ENCODE assay signal across 8 mouse cellular contexts in the genomic region with DNA sequence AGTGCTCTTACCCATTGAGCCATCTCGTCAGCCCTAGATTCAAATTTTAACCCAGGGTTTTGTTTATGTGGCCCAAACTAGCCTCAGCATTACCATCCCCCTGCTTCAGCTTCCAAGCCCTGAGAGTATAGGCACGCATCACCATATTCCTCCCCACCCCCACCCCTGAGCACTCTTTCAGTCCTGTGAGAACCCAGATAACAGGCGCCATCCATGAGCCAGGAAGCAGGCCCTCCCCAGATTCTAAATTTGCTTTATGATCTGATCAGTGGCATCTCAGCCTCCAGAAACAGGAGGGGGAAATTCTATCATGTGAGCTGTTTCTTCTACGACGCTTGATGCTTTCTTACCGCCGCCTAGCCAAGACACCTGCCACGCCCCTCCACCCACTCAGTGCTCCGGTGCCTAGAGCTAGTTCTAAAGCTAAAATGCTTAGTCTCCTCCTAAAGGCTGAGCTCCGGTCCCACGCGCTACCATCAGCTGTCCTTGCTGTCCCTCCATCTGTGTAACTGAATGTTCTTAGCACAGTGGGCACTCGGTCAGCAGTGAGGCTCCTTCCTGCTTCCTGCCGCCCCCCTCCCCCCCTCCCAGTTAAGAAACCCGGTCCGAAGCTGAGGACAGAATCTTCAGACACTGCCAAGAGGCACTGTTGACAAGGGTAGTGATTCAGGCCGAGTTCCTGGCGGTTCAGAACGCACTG. TPM values are rescaled to one million over a fixed set of nuclear protein-coding genes. Genes with fewer than 3 reads are reported as not detected.
A peak's percentile ranks its signal among the peaks of the same experiment; 100 is the strongest.
DNase-seq lines count a peak whose midpoint lies in the region; ATAC-seq and TF ChIP-seq lines count a peak whose summit lies in the region.

No protein-coding gene starts in this region.

- 0 out of 2 replicates have a peak overlapping the region, but pooled peaks have one; percentile 7 for H3K9ac ChIP-seq in intestine, postnatal 0 days (ENCODE audit: low read depth, low read length)
- H3K9ac ChIP-seq in limb, embryonic 14.5 days (ENCODE audit: low read depth, low read length, severe bottlenecking) = no peak overlapping the region
- peak overlapping the region; percentile 36; the same call in 1 of the 2 replicates for H3K9ac ChIP-seq in midbrain, embryonic 16.5 days (ENCODE audit: low read depth, low read length)
- H3K9ac ChIP-seq in stomach, embryonic 16.5 days (ENCODE audit: low read length) = peak overlapping the region; percentile 62

- no peak overlapping the region; the same call in 1 of the 2 replicates for H3K4me3 ChIP-seq in intestine, postnatal 0 days (ENCODE audit: low read depth, low read length)
- no peak overlapping the region; the same call in 1 of the 2 replicates for H3K4me3 ChIP-seq in limb, embryonic 14.5 days (replicated peaks; ENCODE audit: low read length)
- 0 out of 2 replicates have a peak overlapping the region, but pooled peaks have one; percentile 3 for H3K4me3 ChIP-seq in midbrain, embryonic 16.5 days (ENCODE audit: low read depth, low read length)
- peak overlapping the region; percentile 18 for H3K4me3 ChIP-seq in stomach, embryonic 16.5 days (replicated peaks; ENCODE audit: low read length)

- no peaks in the 10 kb centered on the region for H3K27me3 ChIP-seq in intestine, postnatal 0 days (replicated peaks; ENCODE audit: control insufficient read depth, insufficient read depth, low read length)
- H3K27me3 ChIP-seq in limb, embryonic 14.5 days (ENCODE audit: control insufficient read depth, insufficient read depth, low read length) = no peaks in the 10 kb centered on the region
- no peaks in the 10 kb centered on the region for H3K27me3 ChIP-seq in midbrain, embryonic 16.5 days (ENCODE audit: control insufficient read depth, insufficient read depth, low read depth, low read length)
- H3K27me3 ChIP-seq in stomach, embryonic 16.5 days (ENCODE audit: control insufficient read depth, insufficient read depth, low read length) = no peaks in the 10 kb centered on the region

- H3K9me3 ChIP-seq in intestine, postnatal 0 days (ENCODE audit: control insufficient read depth) = no peaks in the 10 kb centered on the region
- H3K9me3 ChIP-seq in limb, embryonic 14.5 days (ENCODE audit: control insufficient read depth, low read length) = no peaks in the 10 kb centered on the region
- no peaks in the 10 kb centered on the region for H3K9me3 ChIP-seq in midbrain, embryonic 16.5 days (replicated peaks; ENCODE audit: control insufficient read depth, low read length, poor library complexity, severe bottlenecking)
- no peaks in the 10 kb centered on the region for H3K9me3 ChIP-seq in stomach, embryonic 16.5 days (replicated peaks; ENCODE audit: control insufficient read depth, low read length)

- intact Hi-C loops in gastrocnemius, postnatal 36 days (cut with DNase I) = no loop called here

- 0 out of 2 replicates have a peak, but pooled peaks cover 2% of the 10 kb centered on the region for H3K4me1 ChIP-seq in intestine, postnatal 0 days (replicated peaks; ENCODE audit: control insufficient read depth, insufficient read depth, low read length)
- H3K4me1 ChIP-seq in limb, embryonic 14.5 days (ENCODE audit: control insufficient read depth, insufficient read depth, low read length) = no peaks in the 10 kb centered on the region
- H3K4me1 ChIP-seq in midbrain, embryonic 16.5 days (ENCODE audit: control insufficient read depth, insufficient read depth, low read length) = 0 out of 2 replicates have a peak, but pooled peaks cover 4% of the 10 kb centered on the region
- peaks cover 2% of the 10 kb centered on the region; the same call in 1 of the 2 replicates for H3K4me1 ChIP-seq in stomach, embryonic 16.5 days (ENCODE audit: control insufficient read depth, insufficient read depth, low read length)

- no peak for TF ChIP-seq POLR2A in limb, embryonic 14.5 days (IDR thresholded peaks at IDR 0.05; ENCODE audit: borderline replicate concordance, extremely low read depth, insufficient read depth, insufficient read length)

- H3K27ac ChIP-seq in intestine, postnatal 0 days (ENCODE audit: low read depth, low read length) = peak overlapping the region; percentile 28; the same call in 1 of the 2 replicates
- no peak overlapping the region for H3K27ac ChIP-seq in limb, embryonic 14.5 days (replicated peaks; ENCODE audit: low read depth, low read length)
- H3K27ac ChIP-seq in midbrain, embryonic 16.5 days (ENCODE audit: low read length) = peak overlapping the region; percentile 44
- no peak overlapping the region for H3K27ac ChIP-seq in stomach, embryonic 16.5 days (ENCODE audit: low read length)

- no peak for TF ChIP-seq CTCF in intestine, postnatal 0 days (IDR thresholded peaks at IDR 0.05; ENCODE audit: low read depth)

- H3K36me3 ChIP-seq in intestine, postnatal 0 days (ENCODE audit: control insufficient read depth, insufficient read depth) = no peaks in the 10 kb centered on the region
- H3K36me3 ChIP-seq in limb, embryonic 14.5 days (ENCODE audit: control insufficient read depth, insufficient read depth, low read length) = no peaks in the 10 kb centered on the region
- H3K36me3 ChIP-seq in midbrain, embryonic 16.5 days (ENCODE audit: control insufficient read depth, insufficient read depth, low read length) = no peaks in the 10 kb centered on the region
- H3K36me3 ChIP-seq in stomach, embryonic 16.5 days (ENCODE audit: control insufficient read depth, insufficient read depth, low read length) = no peaks in the 10 kb centered on the region

- peak overlapping the region; percentile 48 for H3K4me2 ChIP-seq in intestine, postnatal 0 days (replicated peaks; ENCODE audit: low read depth)
- H3K4me2 ChIP-seq in limb, embryonic 14.5 days (replicated peaks; ENCODE audit: low read depth, low read length, severe bottlenecking) = peak overlapping the region; percentile 38
- H3K4me2 ChIP-seq in midbrain, embryonic 16.5 days (ENCODE audit: low read length) = peak overlapping the region; percentile 43
- H3K4me2 ChIP-seq in stomach, embryonic 16.5 days (ENCODE audit: low read depth, low read length) = peak overlapping the region; percentile 48

- ATAC-seq in intestine, postnatal 0 days = no peak
- ATAC-seq in limb, embryonic 14.5 days (ENCODE audit: low FRiP score, low read depth) = no peak
- peak; percentile 84 for ATAC-seq in midbrain, embryonic 16.5 days
- peak; percentile 71 for ATAC-seq in stomach, embryonic 16.5 days (ENCODE audit: insufficient read depth, low FRiP score)

- peak; percentile 76 for DNase-seq in layer of hippocampus, adult 11-12 months (ENCODE audit: low spot score)
- no peak for DNase-seq in layer of hippocampus, adult 9-10 months (ENCODE audit: low spot score)
- DNase-seq in embryo, embryonic 11 days = peak; percentile 44
- DNase-seq in gastrocnemius, postnatal 36 days = peak; percentile 16 to 18
- no peak for DNase-seq in limb, embryonic 14.5 days (ENCODE audit: low spot score)

- WGBS in intestine, postnatal 0 days = 7% methylated on average over 19 of the region's 19 CpGs
- WGBS in limb, embryonic 14.5 days = 7% methylated on average over 19 of the region's 19 CpGs
- 5% methylated on average over 19 of the region's 19 CpGs for WGBS in midbrain, embryonic 16.5 days
- whole genome bisulfite sequencing in stomach, embryonic 16.5 days = 5% methylated on average over 19 of the region's 19 CpGs

RNA-seq across cellular contexts. Expression of a gene that starts 22.5 kb away (rescaled TPM):
- 1 to 10 TPM; 1.4 to 1.5 TPM for total RNA-seq in gastrocnemius, postnatal 36 days (2021)
- 17.6 TPM in 2 replicates for polyA plus RNA-seq in intestine, postnatal 0 days (2015; fragmentation: Nextera tagmentation; extraction: Ambion mirVana)
- polyA plus RNA-seq in limb, embryonic 14.5 days (2012; rRNA removed) = 5.9 and 7.8 TPM in 2 replicates
- 8.4 and 9.3 TPM in 2 replicates for polyA plus RNA-seq in limb, embryonic 14.5 days (2014; fragmentation: Nextera tagmentation; extraction: Ambion mirVana)
- 10.2 and 10.8 TPM in 2 replicates for polyA plus RNA-seq in midbrain, embryonic 16.5 days (2015; fragmentation: Nextera tagmentation; extraction: Ambion mirVana)
- 13.1 and 14.1 TPM in 2 replicates for polyA plus RNA-seq in stomach, embryonic 16.5 days (2015; fragmentation: Nextera tagmentation; extraction: Ambion mirVana)

RNA-seq across cellular contexts. Expression of a gene that starts 34.7 kb away (rescaled TPM):
- total RNA-seq in gastrocnemius, postnatal 36 days (2021) = 100 to 1,000 TPM; 104 to 128 TPM
- 426 and 430 TPM in 2 replicates for polyA plus RNA-seq in intestine, postnatal 0 days (2015; fragmentation: Nextera tagmentation; extraction: Ambion mirVana)
- polyA plus RNA-seq in limb, embryonic 14.5 days (2012; rRNA removed) = 232 and 505 TPM in 2 replicates
- 689 and 720 TPM in 2 replicates for polyA plus RNA-seq in limb, embryonic 14.5 days (2014; fragmentation: Nextera tagmentation; extraction: Ambion mirVana)
- 300 and 310 TPM in 2 replicates for polyA plus RNA-seq in midbrain, embryonic 16.5 days (2015; fragmentation: Nextera tagmentation; extraction: Ambion mirVana)
- polyA plus RNA-seq in stomach, embryonic 16.5 days (2015; fragmentation: Nextera tagmentation; extraction: Ambion mirVana) = 401 and 513 TPM in 2 replicates

Comparison
In these comparisons a context has a peak if more than half of its experiments do, and no peak if none do; other contexts are left out.
1. DNase-seq: peak in layer of hippocampus, adult 11-12 months (single experiment), embryo, embryonic 11 days (single experiment) and gastrocnemius, postnatal 36 days (2 of 2); none in layer of hippocampus, adult 9-10 months (single experiment) and limb, embryonic 14.5 days (single experiment).
2. ATAC-seq: peak in midbrain, embryonic 16.5 days (single experiment) and stomach, embryonic 16.5 days (single experiment); none in intestine, postnatal 0 days (single experiment) and limb, embryonic 14.5 days (single experiment).
3. H3K27ac ChIP-seq: peak in intestine, postnatal 0 days (single experiment) and midbrain, embryonic 16.5 days (single experiment); none in limb, embryonic 14.5 days (single experiment) and stomach, embryonic 16.5 days (single experiment).
4. H3K4me3 ChIP-seq: peak in midbrain, embryonic 16.5 days (single experiment) and stomach, embryonic 16.5 days (single experiment); none in intestine, postnatal 0 days (single experiment) and limb, embryonic 14.5 days (single experiment).
5. Peak in every context shown above with its lines, with median percentiles within 50 percentile points of each other: H3K4me2 ChIP-seq.